Mouse (Mus musculus): ENCODE results near the gene Zfr2.

- TF ChIP-seq POLR2A (IDR thresholded peaks at IDR 0.05; ENCODE audit: borderline replicate concordance, insufficient read depth, low read length) (no peak), CTCF (IDR thresholded peaks at IDR 0.05; ENCODE audit: borderline replicate concordance, insufficient read depth, low read depth, low read length) (peak; percentile 75)
These were observed 54.7 kb downstream of the Zfr2 start for GRCm38 (mm10) chr10:81287513-81288157.
